Mouse (Mus musculus): ENCODE data around the gene Olfr1414. TPM values are rescaled to one million over a fixed set of nuclear protein-coding genes. Genes with fewer than 3 reads are reported as not detected.

Gene Olfr1414
- total and polyA plus RNA-seq, 3 experiments = not detected

DNA sequence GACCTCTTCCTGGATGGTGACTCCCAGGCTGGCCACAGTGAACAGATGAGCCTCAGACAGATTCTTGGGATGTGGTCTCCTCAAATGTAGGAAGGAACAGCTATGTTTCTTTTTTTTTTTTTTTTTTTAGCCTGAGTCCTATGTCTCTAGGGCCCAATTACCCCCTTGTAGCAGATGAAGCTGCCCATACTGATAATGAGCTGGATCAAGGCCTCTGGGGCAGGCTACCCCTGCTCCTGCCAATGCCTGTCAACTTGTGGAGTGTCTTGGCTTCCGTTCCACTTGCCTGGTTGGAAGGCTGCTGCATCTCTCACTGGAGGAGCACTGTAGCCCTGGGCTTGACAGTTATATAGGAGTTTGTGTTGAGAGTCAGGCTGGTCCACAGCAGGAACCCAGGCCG lies 22.5 kb downstream of the Olfr1414 start, which contains the start of gene Olfr1415:
Olfr1415 (minus strand) TSS at position 101 of the 400 bp plus-strand sequence.
- TF ChIP-seq POLR2AphosphoS5 (IDR thresholded peaks at IDR 0.05; ENCODE audit: borderline replicate concordance, low read depth, low read length) (no peak), CTCF (IDR thresholded peaks at IDR 0.05 in 2 of 3, conservative IDR thresholded peaks at IDR 0.05 in 1 of 3; ENCODE audit: control insufficient read depth in 1 of 3, insufficient read depth in 1 of 3, low read depth in 2 of 3, low read length in 3 of 3, poor library complexity in 1 of 3, severe bottlenecking in 1 of 3) (no peak), MAX (IDR thresholded peaks at IDR 0.05; ENCODE audit: low read length) (no peak), ZMIZ1 (IDR thresholded peaks at IDR 0.05; ENCODE audit: low read depth, low read length) (no peak), EP300 (IDR thresholded peaks at IDR 0.05; ENCODE audit: low read depth in 1 of 2, low read length in 2 of 2) (no peak), MXI1 (IDR thresholded peaks at IDR 0.05; ENCODE audit: low read depth, low read length) (no peak), UBTF (IDR thresholded peaks at IDR 0.05; ENCODE audit: borderline replicate concordance, insufficient read depth, low read depth, low read length) (no peak), SMC3 (IDR thresholded peaks at IDR 0.05; ENCODE audit: low read depth, low read length) (no peak), ZKSCAN1 (IDR thresholded peaks at IDR 0.05; ENCODE audit: low read depth, low read length) (no peak), POLR2A (IDR thresholded peaks at IDR 0.05; ENCODE audit: control insufficient read depth in 1 of 2, insufficient read depth in 1 of 2, low read depth in 1 of 2, low read length in 2 of 2, poor library complexity in 1 of 2) (no peak), MYB (IDR thresholded peaks at IDR 0.05; ENCODE audit: low read depth, low read length) (no peak), POLR2AphosphoS2 (IDR thresholded peaks at IDR 0.05; ENCODE audit: low read length) (no peak), CHD1 (IDR thresholded peaks at IDR 0.05; ENCODE audit: low read depth, low read length) (no peak), MYC (IDR thresholded peaks at IDR 0.05; ENCODE audit: low read depth, low read length) (no peak), MAZ (IDR thresholded peaks at IDR 0.05; ENCODE audit: low read depth, low read length) (no peak), NELFE (IDR thresholded peaks at IDR 0.05; ENCODE audit: low read depth, low read length) (no peak), ELF1 (IDR thresholded peaks at IDR 0.05; ENCODE audit: low read depth, low read length) (no peak)
- Histone ChIP-seq H3K4me1 (ENCODE audit: control insufficient read depth in 1 of 2, insufficient read depth in 2 of 2, low read length in 2 of 2) (no peaks in the 10 kb centered on the region), H3K36me3 (ENCODE audit: control insufficient read depth in 1 of 2, insufficient read depth in 2 of 2, low read length in 2 of 2) (no peaks in the 10 kb centered on the region), H3K9ac (ENCODE audit: control insufficient read depth, low read depth, low read length, poor library complexity, severe bottlenecking) (no peak within 1 kb of the TSS), H3K79me2 (ENCODE audit: control insufficient read depth, insufficient read depth, low read length, poor library complexity) (no peaks in the 10 kb centered on the region), H3K9me3 (replicated peaks; ENCODE audit: insufficient read depth, low read length) (no peaks in the 10 kb centered on the region; the same call in 1 of the 2 replicates), H3K4me3 (ENCODE audit: control insufficient read depth in 1 of 2, insufficient read depth in 1 of 2, low read depth in 2 of 2, low read length in 2 of 2) (no peak within 1 kb of the TSS), H3K27ac (ENCODE audit: control insufficient read depth, low read depth, low read length) (no peak within 1 kb of the TSS), H3K27me3 (ENCODE audit: control insufficient read depth in 1 of 2, insufficient read depth in 2 of 2, low read length in 2 of 2) (no peaks in the 10 kb centered on the region; a peak in 1 of 4 replicates)
- no peak for DNase-seq (ENCODE audit: low read depth, low spot score)

DNA sequence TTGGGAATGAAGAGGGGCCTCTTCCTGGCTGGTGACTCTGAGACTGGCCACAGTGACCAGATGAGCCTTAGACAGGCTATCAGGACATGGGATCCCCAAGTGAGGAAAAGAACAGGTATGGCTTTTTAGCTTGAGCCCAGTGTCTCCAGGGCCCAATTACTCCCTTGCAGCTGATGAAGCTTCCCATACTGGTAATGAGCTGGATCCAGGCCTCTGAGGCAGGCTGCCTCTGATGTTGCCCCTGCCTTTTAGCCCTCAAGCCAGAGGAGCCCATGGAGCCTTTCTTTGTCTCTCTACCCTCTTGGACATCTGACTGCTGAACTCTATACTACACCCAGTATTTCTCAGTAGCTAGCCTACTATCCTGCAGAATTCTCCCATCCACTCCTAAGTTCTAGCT lies 33.4 kb downstream of the Olfr1414 start, which contains the start of gene Olfr1416:
Olfr1416 (minus strand) TSS at position 101 of the 400 bp plus-strand sequence.
- Histone ChIP-seq H3K36me3 (ENCODE audit: control insufficient read depth in 1 of 2, insufficient read depth in 2 of 2, low read length in 2 of 2) (no peaks in the 10 kb centered on the region), H3K9me3 (replicated peaks; ENCODE audit: insufficient read depth, low read length) (no peaks in the 10 kb centered on the region), H3K4me3 (ENCODE audit: control insufficient read depth in 1 of 2, insufficient read depth in 1 of 2, low read depth in 2 of 2, low read length in 2 of 2) (no peak within 1 kb of the TSS)

More for the DNA sequence above, 33.4 kb downstream of the Olfr1414 start, which contains the start of gene Olfr1416:
- TF ChIP-seq JUND (IDR thresholded peaks at IDR 0.05; ENCODE audit: low read depth, low read length) (no peak), CTCF (IDR thresholded peaks at IDR 0.05 in 2 of 3, conservative IDR thresholded peaks at IDR 0.05 in 1 of 3; ENCODE audit: control insufficient read depth in 1 of 3, insufficient read depth in 1 of 3, low read depth in 2 of 3, low read length in 3 of 3, poor library complexity in 1 of 3, severe bottlenecking in 1 of 3) (no peak), E2F4 (IDR thresholded peaks at IDR 0.05; ENCODE audit: borderline replicate concordance, low read depth, low read length) (no peak), SMC3 (IDR thresholded peaks at IDR 0.05; ENCODE audit: low read depth, low read length) (no peak), UBTF (IDR thresholded peaks at IDR 0.05; ENCODE audit: borderline replicate concordance, insufficient read depth, low read depth, low read length) (no peak), CHD1 (IDR thresholded peaks at IDR 0.05; ENCODE audit: low read depth, low read length) (no peak), NELFE (IDR thresholded peaks at IDR 0.05; ENCODE audit: low read depth, low read length) (no peak), HCFC1 (IDR thresholded peaks at IDR 0.05; ENCODE audit: low read depth, low read length) (no peak), RCOR1 (IDR thresholded peaks at IDR 0.05; ENCODE audit: low read depth, low read length) (no peak), MAFK (IDR thresholded peaks at IDR 0.05; ENCODE audit: borderline replicate concordance, low read depth, low read length) (no peak), POLR2AphosphoS2 (IDR thresholded peaks at IDR 0.05; ENCODE audit: low read length) (no peak), TAL1 (IDR thresholded peaks at IDR 0.05; ENCODE audit: low read length) (no peak), MYC (IDR thresholded peaks at IDR 0.05; ENCODE audit: low read depth, low read length) (no peak), MEF2A (IDR thresholded peaks at IDR 0.05; ENCODE audit: extremely low read depth, insufficient replicate concordance, low read depth, low read length, poor library complexity, severe bottlenecking) (no peak), TCF12 (IDR thresholded peaks at IDR 0.05; ENCODE audit: low read depth, low read length) (no peak)
- H3K27ac ChIP-seq (ENCODE audit: control insufficient read depth, low read depth, low read length) = no peak within 1 kb of the TSS
- no peak within 1 kb of the TSS for H3K9ac ChIP-seq (ENCODE audit: control insufficient read depth, low read depth, low read length, poor library complexity, severe bottlenecking)
- DNase-seq (ENCODE audit: low read depth, low spot score) = no peak
- no peaks in the 10 kb centered on the region for H3K4me1 ChIP-seq (ENCODE audit: control insufficient read depth in 1 of 2, insufficient read depth in 2 of 2, low read length in 2 of 2)
- H3K79me2 ChIP-seq (ENCODE audit: control insufficient read depth, insufficient read depth, low read length, poor library complexity) = no peaks in the 10 kb centered on the region
- 0 out of 4 replicates have a peak, but pooled peaks cover 0 to 2% of the 10 kb centered on the region in 2 experiments for H3K27me3 ChIP-seq (ENCODE audit: control insufficient read depth in 1 of 2, insufficient read depth in 2 of 2, low read length in 2 of 2)
